Mouse (Mus musculus): ENCODE measurements around the gene Rps10. TPM values are rescaled to one million over a fixed set of nuclear protein-coding genes. Genes with fewer than 3 reads are reported as not detected.
"Not testable (repeated sequence)": the region's sequence is repeated elsewhere in the genome, so short reads cannot be mapped to it uniquely, and the experiment has no call there.

The Rps10 gene
- total RNA-seq, 2 experiments from 2014 or later: 495 to 504 TPM

DNA sequence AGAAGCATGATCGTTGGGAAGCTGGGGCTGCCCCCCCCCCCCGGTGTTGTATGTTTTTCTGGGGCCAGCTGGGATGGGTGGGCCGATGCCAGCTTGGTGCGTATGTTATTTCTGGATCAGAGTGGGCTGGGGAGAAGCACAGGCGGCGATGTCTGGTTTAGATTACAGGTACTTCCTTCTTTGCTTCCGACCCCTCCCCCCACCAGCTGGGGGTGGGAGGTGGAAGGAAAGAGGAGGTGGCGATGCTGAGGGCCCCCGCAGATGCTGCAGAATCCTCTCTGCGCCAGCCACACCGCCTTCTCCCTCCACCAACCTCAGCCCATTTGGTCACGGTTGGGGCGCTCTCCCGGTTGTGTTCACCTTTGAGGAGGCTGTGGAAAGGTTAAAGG lies 19.5 kb upstream of the Rps10 start:
- H3K4me3 ChIP-seq: peak overlapping the region; percentile 73
- peak; percentile 83 to 84 for DNase-seq (ENCODE audit: low spot score in 2 of 2)
- no peak for TF ChIP-seq CTCF (conservative IDR thresholded peaks at IDR 0.05)
- H3K27ac ChIP-seq: peak overlapping the region; percentile 96

GRCm38 (mm10) chr17:27655089-27656010 lies 18.9 kb upstream of the Rps10 start, which contains the start of gene Pacsin1:
Pacsin1 (plus strand) TSS chr17:27655509.
- H3K4me3 ChIP-seq: peak within 1 kb of the TSS; percentile 73
- H3K27ac ChIP-seq: peak within 1 kb of the TSS; percentile 96
- TF ChIP-seq CTCF (conservative IDR thresholded peaks at IDR 0.05): no peak
- peak; percentile 74 to 75 for DNase-seq (ENCODE audit: low spot score in 2 of 2)

DNA sequence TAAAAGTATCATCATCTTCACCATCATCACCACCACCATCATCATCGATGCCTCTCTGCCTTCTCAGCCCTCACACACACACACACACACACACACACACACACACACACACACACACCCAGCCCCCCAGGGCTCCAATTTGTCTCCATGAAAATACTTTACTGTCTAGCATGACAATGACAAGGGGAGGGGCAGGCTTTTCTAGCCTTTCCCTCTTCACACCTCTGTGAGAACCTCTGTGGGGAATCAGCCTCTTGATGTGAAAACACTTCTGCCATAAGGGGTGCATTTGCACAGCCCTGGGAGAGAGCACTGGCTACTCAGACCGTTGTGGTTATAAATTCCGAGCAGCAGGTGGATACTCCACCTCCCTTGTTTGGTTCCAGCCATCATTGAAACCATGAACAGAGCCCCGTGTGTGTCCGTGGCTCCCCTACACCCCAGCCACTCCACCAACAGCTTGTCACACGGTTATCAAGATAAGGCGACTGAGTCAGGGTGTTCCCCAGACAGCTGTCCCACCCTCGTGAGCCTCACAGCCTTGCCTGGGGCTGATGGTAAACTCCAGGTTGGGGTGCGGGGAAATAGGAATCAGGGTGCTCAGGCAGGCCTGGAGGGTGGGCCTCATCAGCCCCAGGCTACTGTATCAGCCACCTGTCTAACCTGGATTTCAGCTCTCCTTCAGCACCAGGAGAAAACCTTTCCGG lies 16.9 kb upstream of the Rps10 start:
- Histone ChIP-seq H3K4me3 (no peak overlapping the region), H3K27ac (no peak overlapping the region)
- no peak for DNase-seq (ENCODE audit: low spot score in 2 of 2)
- no peak for TF ChIP-seq CTCF (conservative IDR thresholded peaks at IDR 0.05)

GRCm38 (mm10) chr17:27652046-27652790 lies 15.7 kb upstream of the Rps10 start:
- no peak overlapping the region for H3K27ac ChIP-seq
- no peak overlapping the region for H3K4me3 ChIP-seq
- TF ChIP-seq CTCF (conservative IDR thresholded peaks at IDR 0.05): no peak
- DNase-seq (ENCODE audit: low spot score in 2 of 2): no peak

DNA sequence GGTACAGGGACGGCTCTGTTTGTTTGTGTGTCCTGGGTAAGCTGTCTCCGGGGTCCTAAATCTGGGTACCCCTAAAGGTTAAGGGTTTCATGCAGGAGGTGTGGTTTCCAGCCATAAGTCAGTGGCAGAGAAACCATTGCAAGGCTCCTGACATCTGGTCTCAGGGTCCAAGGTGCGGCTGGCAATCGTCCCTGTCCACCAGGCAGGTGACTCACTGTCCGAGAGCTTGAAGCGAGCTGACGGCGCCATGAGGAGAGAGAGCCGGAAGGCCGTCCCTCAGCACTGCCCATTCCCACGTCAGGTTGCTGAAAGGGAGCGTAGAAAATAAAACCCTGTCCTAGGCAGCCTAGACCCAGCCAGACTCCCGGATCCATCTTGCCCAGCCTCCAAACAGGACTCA lies 14.1 kb upstream of the Rps10 start:
- DNase-seq (ENCODE audit: low spot score in 2 of 2): no peak
- TF ChIP-seq CTCF (conservative IDR thresholded peaks at IDR 0.05): no peak
- Histone ChIP-seq H3K4me3 (no peak overlapping the region), H3K27ac (no peak overlapping the region)

DNA sequence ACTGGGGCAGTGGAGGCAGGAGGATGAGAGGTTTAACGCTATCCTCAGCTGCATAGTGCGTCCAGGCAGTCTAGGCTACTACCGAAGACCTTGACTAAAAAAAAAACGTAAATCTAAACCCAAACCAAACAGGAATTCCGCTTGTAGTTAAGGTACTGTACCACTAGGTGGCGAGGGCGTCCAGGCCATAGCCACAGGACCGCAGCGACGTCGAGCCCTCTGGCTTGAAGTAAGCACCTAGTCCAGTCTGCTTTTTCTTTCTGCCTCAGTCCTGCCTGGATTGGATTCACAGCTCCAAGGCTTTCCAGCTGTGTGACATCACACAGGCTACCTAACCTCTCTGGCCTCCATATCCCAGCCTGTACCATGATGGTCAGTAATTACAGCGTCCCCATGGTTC lies 13.7 kb upstream of the Rps10 start:
- DNase-seq (ENCODE audit: low spot score in 2 of 2): peak in 1 of 2 experiments; percentile 62
- Histone ChIP-seq H3K4me3 (no peak overlapping the region), H3K27ac (no peak overlapping the region)
- TF ChIP-seq CTCF (conservative IDR thresholded peaks at IDR 0.05): peak; percentile 89

DNA sequence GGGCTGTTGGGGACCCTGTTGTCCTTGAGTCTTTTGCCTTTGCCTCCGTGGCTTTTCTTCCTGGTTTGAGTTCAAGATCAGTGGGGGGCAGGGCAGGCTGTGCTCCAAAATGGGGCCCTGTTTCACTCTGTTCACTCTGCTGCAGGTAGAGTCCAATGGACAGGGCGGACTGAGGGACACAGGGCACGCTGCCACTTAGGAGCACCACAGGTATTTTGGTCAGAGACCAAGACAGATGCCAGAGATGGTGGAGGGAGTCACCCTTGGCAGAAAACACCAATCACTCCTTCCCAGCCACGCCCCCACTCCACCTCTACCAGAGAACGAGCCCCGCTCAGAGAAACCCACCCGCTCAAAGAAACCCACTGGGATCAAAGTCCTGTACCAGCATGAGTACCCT lies 9.3 kb upstream of the Rps10 start:
- TF ChIP-seq CTCF (conservative IDR thresholded peaks at IDR 0.05): no peak
- no peak overlapping the region for H3K4me3 ChIP-seq
- DNase-seq (ENCODE audit: low spot score in 2 of 2): no peak
- no peak overlapping the region for H3K27ac ChIP-seq

- DNase-seq (ENCODE audit: low spot score in 2 of 2): no peak
- peak; percentile 60 for TF ChIP-seq CTCF (conservative IDR thresholded peaks at IDR 0.05)
- no peak overlapping the region for H3K27ac ChIP-seq
- H3K4me3 ChIP-seq: no peak overlapping the region
These were observed 8.1 kb upstream of the Rps10 start for GRCm38 (mm10) chr17:27644572-27644971.

DNA sequence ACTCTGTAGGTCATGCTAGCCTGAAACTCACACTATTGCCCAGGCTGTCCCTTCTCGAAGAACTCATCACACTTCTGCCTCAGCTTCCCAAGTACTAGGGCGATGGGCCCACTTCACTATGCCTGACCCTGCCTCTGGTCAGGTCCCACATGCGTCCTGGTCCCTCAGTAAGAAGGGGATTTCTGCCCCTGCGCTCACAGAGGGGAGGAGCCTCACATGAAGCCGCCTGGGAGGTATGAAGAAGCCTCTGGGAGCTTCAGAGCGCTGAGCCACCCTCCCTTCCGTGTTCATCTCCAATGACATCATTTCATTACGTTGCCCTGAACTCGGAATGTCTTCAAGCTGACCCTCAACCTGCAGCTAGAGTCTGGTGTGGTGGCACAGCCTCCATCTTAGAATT lies 7.3 kb upstream of the Rps10 start:
- no peak for TF ChIP-seq CTCF (conservative IDR thresholded peaks at IDR 0.05)
- DNase-seq (ENCODE audit: low spot score in 2 of 2): no peak
- Histone ChIP-seq H3K4me3 (no peak overlapping the region), H3K27ac (peak overlapping the region; percentile 90)

DNA sequence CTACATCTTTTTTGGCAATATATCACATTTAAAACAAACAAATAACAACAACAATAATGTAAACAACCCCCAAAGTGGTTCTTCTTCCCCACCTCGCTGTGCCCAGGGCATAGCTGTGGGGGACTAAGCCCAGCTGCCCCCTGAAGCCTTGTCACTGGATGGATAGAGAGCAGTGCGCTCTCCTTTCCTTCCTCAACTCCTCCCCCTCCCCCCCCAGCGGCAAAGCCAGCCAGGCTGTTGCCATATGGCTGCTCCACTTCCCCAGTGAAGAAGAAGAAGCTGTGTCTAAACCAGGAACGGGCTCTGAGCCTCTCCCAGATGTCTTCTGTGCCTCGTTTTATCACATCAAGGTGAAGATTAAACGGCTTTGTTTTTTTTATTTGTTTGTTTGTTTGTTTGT lies 6.6 kb upstream of the Rps10 start:
- H3K27ac ChIP-seq: peak overlapping the region; percentile 90
- peak in 1 of 2 experiments; percentile 58 for DNase-seq (ENCODE audit: low spot score in 2 of 2)
- no peak for TF ChIP-seq CTCF (conservative IDR thresholded peaks at IDR 0.05)
- peak overlapping the region; percentile 22; the same call in 1 of the 2 replicates for H3K4me3 ChIP-seq

DNA sequence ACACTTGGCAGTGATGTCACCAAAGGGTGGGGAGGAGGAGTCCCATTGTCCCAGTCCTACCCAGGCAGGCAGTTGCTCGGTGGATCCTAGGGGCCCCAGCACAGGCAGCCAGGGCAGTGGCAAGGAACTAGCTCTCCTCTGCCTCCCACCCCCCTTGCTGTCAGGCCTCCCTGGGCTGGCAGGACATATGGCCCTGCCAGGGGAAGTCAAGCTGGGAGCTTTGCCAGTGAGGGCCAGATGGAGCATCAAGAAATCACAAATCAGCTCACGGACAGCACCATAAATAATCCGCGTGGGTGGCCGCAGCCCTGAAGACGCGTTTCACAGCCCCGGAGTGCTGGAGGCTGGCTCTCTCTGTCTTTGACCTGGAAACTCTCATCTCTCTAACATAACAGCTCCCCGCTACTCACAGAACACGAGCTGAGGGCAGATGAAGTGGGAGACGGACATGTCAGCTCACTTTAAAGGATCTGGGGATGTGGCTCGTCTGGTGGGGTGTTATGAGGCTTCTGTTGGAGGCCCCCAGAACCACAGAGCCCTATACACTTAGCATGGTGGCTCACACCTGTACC lies 6.1 kb upstream of the Rps10 start:
- peak overlapping the region; percentile 22; the same call in 1 of the 2 replicates for H3K4me3 ChIP-seq
- H3K27ac ChIP-seq: peak overlapping the region; percentile 90
- DNase-seq (ENCODE audit: low spot score in 2 of 2): peak; percentile 69 to 80
- no peak for TF ChIP-seq CTCF (conservative IDR thresholded peaks at IDR 0.05)

DNA sequence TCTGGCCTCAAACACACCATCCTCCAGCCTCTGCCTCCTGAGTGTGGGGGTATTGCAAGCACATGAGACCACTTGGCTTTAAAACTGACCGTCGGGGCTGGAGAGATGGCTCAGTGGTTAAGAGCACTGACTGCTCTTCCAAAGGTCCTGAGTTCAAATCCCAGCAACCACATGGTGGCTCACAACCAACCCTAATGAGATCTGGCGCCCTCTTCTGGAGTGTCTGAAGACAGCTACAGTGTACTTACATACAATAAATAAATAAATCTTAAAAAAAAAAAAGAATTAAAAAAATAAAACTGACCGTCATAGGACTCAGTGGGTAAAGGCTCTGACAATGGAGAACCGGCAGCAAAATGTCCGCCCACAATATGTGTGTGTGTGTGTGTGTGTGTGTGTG lies 3.4 kb upstream of the Rps10 start:
- peak overlapping the region; percentile 81 for H3K27ac ChIP-seq
- not testable (repeated sequence) for DNase-seq (ENCODE audit: low spot score in 2 of 2); H3K4me3 ChIP-seq
- peak; percentile 55 for TF ChIP-seq CTCF (conservative IDR thresholded peaks at IDR 0.05)

All from layer of hippocampus, adult 2 months (tissue).